Mouse (Mus musculus) megakaryocyte, embryonic 14.5 days (primary cell): Measurements from ENCODE around the gene Cobl.

Experiments used
- FLI1 ChIP-seq: IDR thresholded peaks from 2 replicates; pipeline ENCODE4 v1.6.1; 2012; ENCODE audit warnings: low read length, inconsistent platforms, mixed read lengths
- GATA1 ChIP-seq: IDR thresholded peaks from 3 replicates; pipeline ENCODE4 v1.6.1; 2012; ENCODE audit warnings: mixed read lengths, low read length, inconsistent platforms, borderline replicate concordance

DNA sequence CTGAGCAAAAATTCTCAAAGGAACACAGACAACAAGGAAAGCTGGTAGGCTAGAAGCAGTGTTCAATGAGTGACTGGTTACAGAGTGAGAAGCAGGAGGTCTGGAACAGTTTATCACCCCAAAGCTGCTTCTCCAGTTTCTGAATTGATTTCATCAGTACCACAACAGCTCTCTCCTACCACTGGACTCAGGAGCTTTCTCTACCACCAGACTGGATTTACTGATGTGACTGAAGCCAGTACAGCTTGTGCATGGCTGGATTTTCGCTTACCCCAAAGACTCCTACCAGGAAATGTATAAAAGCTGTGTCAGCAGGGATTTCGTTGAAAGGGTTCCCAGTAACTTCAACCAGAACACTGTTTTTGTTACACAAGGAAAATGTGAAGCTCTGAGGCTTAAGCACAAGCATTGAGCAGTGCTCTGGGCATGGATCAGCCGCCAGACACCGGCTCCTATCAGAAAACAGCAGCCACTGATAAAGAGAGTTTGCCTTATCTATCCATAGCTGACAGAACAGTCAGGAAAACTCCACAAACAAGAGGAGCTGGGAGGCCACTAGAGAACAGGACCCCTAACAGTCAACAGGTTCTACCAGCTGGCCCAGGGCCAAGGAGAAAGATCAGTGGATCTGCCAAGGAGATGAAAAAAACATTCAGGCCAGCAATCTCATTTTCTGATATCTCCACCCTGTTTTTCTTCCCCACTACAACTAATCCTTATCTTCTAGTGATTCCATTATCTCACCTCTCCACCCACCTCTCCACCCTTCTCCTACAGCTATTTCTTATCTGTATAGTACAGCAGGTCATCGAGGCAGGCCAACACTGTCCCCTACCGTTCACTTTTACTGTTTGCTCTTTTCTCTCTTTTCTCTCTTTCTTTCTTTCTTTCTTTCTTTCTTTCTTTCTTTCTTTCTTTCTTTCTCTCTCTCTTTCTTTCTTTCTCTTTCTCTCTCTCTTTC, 259.3 kb downstream of the Cobl start:
- TF ChIP-seq GATA1 (no peak), FLI1 (no peak)
